Mouse (Mus musculus): ENCODE results near the gene Ninj1. TPM values are rescaled to one million over a fixed set of nuclear protein-coding genes. Genes with fewer than 3 reads are reported as not detected.

The Ninj1 gene
- polyA plus RNA-seq, 1 experiment from 2014 or later: 122 TPM

- no peak for ATAC-seq (replicated peaks; ENCODE audit: low FRiP score, low read depth)
- Histone ChIP-seq H3K4me3 (replicated peaks; ENCODE audit: low read depth, low read length) (no peak overlapping the region), H3K27ac (no peak overlapping the region), H3K4me2 (ENCODE audit: low read length) (no peak overlapping the region), H3K9me3 (replicated peaks; ENCODE audit: low read length) (no peaks in the 10 kb centered on the region), H3K4me1 (replicated peaks; ENCODE audit: insufficient read depth, low read length) (peaks cover 8% of the 10 kb centered on the region; the same call in 1 of the 2 replicates), H3K36me3 (ENCODE audit: insufficient read depth, low read length) (peaks cover 21% of the 10 kb centered on the region), H3K27me3 (ENCODE audit: insufficient read depth, low read length) (no peaks in the 10 kb centered on the region), H3K9ac (ENCODE audit: low read depth, low read length) (no peak overlapping the region)
- no peak for DNase-seq (ENCODE audit: low spot score)
- 79% methylated on average over 5 of the region's 5 CpGs for WGBS
- no peak for TF ChIP-seq CTCF (IDR thresholded peaks at IDR 0.05; ENCODE audit: low read depth)
Observed at GRCm38 (mm10) chr13:49196211-49196610, 8.9 kb downstream of the Ninj1 start.

GRCm38 (mm10) chr13:49196766-49197165 lies 9.5 kb downstream of the Ninj1 start:
- DNase-seq (ENCODE audit: low spot score): no peak
- Histone ChIP-seq H3K4me3 (replicated peaks; ENCODE audit: low read depth, low read length) (no peak overlapping the region), H3K4me2 (ENCODE audit: low read length) (no peak overlapping the region), H3K9me3 (replicated peaks; ENCODE audit: low read length) (no peaks in the 10 kb centered on the region), H3K36me3 (ENCODE audit: insufficient read depth, low read length) (peaks cover 21% of the 10 kb centered on the region), H3K27ac (no peak overlapping the region), H3K4me1 (replicated peaks; ENCODE audit: insufficient read depth, low read length) (peaks cover 2% of the 10 kb centered on the region; the same call in 1 of the 2 replicates), H3K27me3 (ENCODE audit: insufficient read depth, low read length) (no peaks in the 10 kb centered on the region), H3K9ac (ENCODE audit: low read depth, low read length) (no peak overlapping the region)
- ATAC-seq (replicated peaks; ENCODE audit: low FRiP score, low read depth): no peak
- WGBS: 58% methylated on average over 6 of the region's 6 CpGs
- no peak for TF ChIP-seq CTCF (IDR thresholded peaks at IDR 0.05; ENCODE audit: low read depth)

GRCm38 (mm10) chr13:49198734-49199133 lies 11.4 kb downstream of the Ninj1 start:
- no peak for ATAC-seq (replicated peaks; ENCODE audit: low FRiP score, low read depth)
- Histone ChIP-seq H3K27ac (no peak overlapping the region), H3K9me3 (replicated peaks; ENCODE audit: low read length) (no peaks in the 10 kb centered on the region)

GRCm38 (mm10) chr13:49199891-49200290 lies 12.6 kb downstream of the Ninj1 start:
- Histone ChIP-seq H3K4me1 (replicated peaks; ENCODE audit: insufficient read depth, low read length) (no peaks in the 10 kb centered on the region), H3K9ac (ENCODE audit: low read depth, low read length) (no peak overlapping the region), H3K27ac (no peak overlapping the region), H3K4me3 (replicated peaks; ENCODE audit: low read depth, low read length) (no peak overlapping the region), H3K36me3 (ENCODE audit: insufficient read depth, low read length) (peaks cover 24% of the 10 kb centered on the region), H3K4me2 (ENCODE audit: low read length) (no peak overlapping the region), H3K27me3 (ENCODE audit: insufficient read depth, low read length) (no peaks in the 10 kb centered on the region), H3K9me3 (replicated peaks; ENCODE audit: low read length) (no peaks in the 10 kb centered on the region)
- no peak for ATAC-seq (replicated peaks; ENCODE audit: low FRiP score, low read depth)
- no peak for TF ChIP-seq CTCF (IDR thresholded peaks at IDR 0.05; ENCODE audit: low read depth)
- DNase-seq (ENCODE audit: low spot score): no peak
- 85% methylated on average over 7 of the region's 7 CpGs for WGBS

More at GRCm38 (mm10) chr13:49198734-49199133, 11.4 kb downstream of the Ninj1 start:
- no peak for TF ChIP-seq CTCF (IDR thresholded peaks at IDR 0.05; ENCODE audit: low read depth)
- no peak for DNase-seq (ENCODE audit: low spot score)
- 92% methylated on average over 9 of the region's 9 CpGs for WGBS
- Histone ChIP-seq H3K27me3 (ENCODE audit: insufficient read depth, low read length) (no peaks in the 10 kb centered on the region), H3K4me1 (replicated peaks; ENCODE audit: insufficient read depth, low read length) (no peaks in the 10 kb centered on the region), H3K9ac (ENCODE audit: low read depth, low read length) (no peak overlapping the region), H3K36me3 (ENCODE audit: insufficient read depth, low read length) (peaks cover 28% of the 10 kb centered on the region), H3K4me2 (ENCODE audit: low read length) (no peak overlapping the region), H3K4me3 (replicated peaks; ENCODE audit: low read depth, low read length) (no peak overlapping the region)

- no peaks in the 10 kb centered on the region for H3K27me3 ChIP-seq (ENCODE audit: insufficient read depth, low read length)
- 91% methylated on average over 13 of the region's 13 CpGs for WGBS
- H3K27ac ChIP-seq: no peak overlapping the region
- H3K4me2 ChIP-seq (ENCODE audit: low read length): no peak overlapping the region
- no peak overlapping the region for H3K9ac ChIP-seq (ENCODE audit: low read depth, low read length)
- no peak for ATAC-seq (replicated peaks; ENCODE audit: low FRiP score, low read depth)
- H3K36me3 ChIP-seq (ENCODE audit: insufficient read depth, low read length): peaks cover 16% of the 10 kb centered on the region
- H3K9me3 ChIP-seq (replicated peaks; ENCODE audit: low read length): no peaks in the 10 kb centered on the region
- no peak overlapping the region for H3K4me3 ChIP-seq (replicated peaks; ENCODE audit: low read depth, low read length)
- no peak for DNase-seq (ENCODE audit: low spot score)
- no peak for TF ChIP-seq CTCF (IDR thresholded peaks at IDR 0.05; ENCODE audit: low read depth)
- H3K4me1 ChIP-seq (replicated peaks; ENCODE audit: insufficient read depth, low read length): no peaks in the 10 kb centered on the region
Observed at GRCm38 (mm10) chr13:49200688-49201087, 13.4 kb downstream of the Ninj1 start.

GRCm38 (mm10) chr13:49202556-49202955 lies 15.3 kb downstream of the Ninj1 start:
- no peaks in the 10 kb centered on the region for H3K27me3 ChIP-seq (ENCODE audit: insufficient read depth, low read length)
- WGBS: 89% methylated on average over 7 of the region's 7 CpGs
- H3K9me3 ChIP-seq (replicated peaks; ENCODE audit: low read length): no peaks in the 10 kb centered on the region
- H3K36me3 ChIP-seq (ENCODE audit: insufficient read depth, low read length): peaks cover 13% of the 10 kb centered on the region; the same call in 1 of the 2 replicates
- H3K27ac ChIP-seq: no peak overlapping the region
- H3K9ac ChIP-seq (ENCODE audit: low read depth, low read length): no peak overlapping the region
- ATAC-seq (replicated peaks; ENCODE audit: low FRiP score, low read depth) (no peak), DNase-seq (ENCODE audit: low spot score) (no peak)
- H3K4me3 ChIP-seq (replicated peaks; ENCODE audit: low read depth, low read length): no peak overlapping the region
- no peaks in the 10 kb centered on the region for H3K4me1 ChIP-seq (replicated peaks; ENCODE audit: insufficient read depth, low read length)
- TF ChIP-seq CTCF (IDR thresholded peaks at IDR 0.05; ENCODE audit: low read depth): no peak
- H3K4me2 ChIP-seq (ENCODE audit: low read length): no peak overlapping the region
